Mouse (Mus musculus) myocyte (in vitro differentiated cells): ENCODE results near the gene Frmd4a.

Experiments
- CEBPB ChIP-seq: IDR thresholded peaks from 2 replicates; pipeline ENCODE4 v1.6.1; 2011; ENCODE audit warnings: mild to moderate bottlenecking, moderate library complexity; ENCODE audit not compliant: poor library complexity, insufficient read depth, severe bottlenecking
- E2F4 ChIP-seq: IDR thresholded peaks from one replicate; pipeline ENCODE4 v1.6.1; 2011; ENCODE audit warnings: mild to moderate bottlenecking, control low read depth, moderate library complexity; ENCODE audit not compliant: insufficient read depth
- MYOG ChIP-seq, 3 experiments: IDR thresholded peaks; one replicate each; pipeline ENCODE4 v1.6.1; 2011; ENCODE audit warnings: control low read depth in 2 of 3, low read depth in 2 of 3, mild to moderate bottlenecking in 2 of 3; ENCODE audit not compliant: insufficient read length in 2 of 3, control insufficient read depth in 1 of 3, insufficient read depth in 1 of 3
- POLR2A ChIP-seq: IDR thresholded peaks from one replicate; pipeline ENCODE4 v1.6.1; 2011; ENCODE audit warnings: low read depth, mild to moderate bottlenecking, control low read depth, moderate library complexity; ENCODE audit not compliant: insufficient read length
- REST ChIP-seq: IDR thresholded peaks from one replicate; pipeline ENCODE4 v1.6.1; 2011; ENCODE audit warnings: mild to moderate bottlenecking, control low read depth, moderate library complexity; ENCODE audit not compliant: insufficient read depth, insufficient read length
- SRF ChIP-seq: IDR thresholded peaks from one replicate; pipeline ENCODE4 v1.6.1; 2011; ENCODE audit warnings: low read depth; ENCODE audit not compliant: control insufficient read depth, insufficient read length
- TCF12 ChIP-seq: IDR thresholded peaks from one replicate; pipeline ENCODE4 v1.6.1; 2011; ENCODE audit warnings: mild to moderate bottlenecking, control low read depth; ENCODE audit not compliant: poor library complexity, insufficient read depth, severe bottlenecking
- TCF3 ChIP-seq: IDR thresholded peaks from one replicate; pipeline ENCODE4 v1.6.1; 2011; ENCODE audit warnings: low read depth, control low read depth; ENCODE audit not compliant: insufficient read length
- USF1 ChIP-seq: IDR thresholded peaks from one replicate; pipeline ENCODE4 v1.6.1; 2011; ENCODE audit warnings: low read depth, mild to moderate bottlenecking, control low read depth, moderate library complexity

DNA sequence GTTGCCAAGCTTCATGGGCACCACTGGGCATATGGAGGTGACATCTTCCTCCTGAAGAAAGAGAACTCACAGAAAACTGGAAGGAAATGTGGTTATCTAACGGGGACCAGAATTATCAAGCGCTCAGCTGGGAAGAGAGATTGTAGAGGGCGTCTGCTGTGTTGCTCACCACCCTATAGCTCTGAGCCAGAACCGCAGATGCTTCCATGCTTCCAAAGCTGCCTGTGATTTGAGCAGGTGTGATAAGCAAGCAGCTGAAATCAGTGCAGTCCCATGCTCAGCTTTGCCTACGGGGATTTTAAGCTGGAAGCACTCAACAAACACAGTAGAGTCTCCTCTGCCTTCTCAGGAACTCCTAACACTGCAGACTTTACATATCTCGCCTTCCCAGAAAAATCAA lies 351.0 kb downstream of the Frmd4a start:
- TF ChIP-seq USF1: no peak
- no peak for TF ChIP-seq CEBPB
- TF ChIP-seq POLR2A: no peak
- no peak for TF ChIP-seq E2F4
- no peak for TF ChIP-seq SRF
- TF ChIP-seq MYOG (IDR thresholded peaks at IDR 0.05; ENCODE audit: control insufficient read depth in 1 of 3, insufficient read depth in 1 of 3, insufficient read length in 2 of 3, low read depth in 2 of 3): peak in 1 of 3 experiments; percentile 22
- no peak for TF ChIP-seq TCF12
- no peak for TF ChIP-seq TCF3
- no peak for TF ChIP-seq REST
